Mouse (Mus musculus) CH12.LX (cell line): Measurements from ENCODE around the gene Senp1. TPM values are rescaled to one million over a fixed set of nuclear protein-coding genes. Genes with fewer than 3 reads are reported as not detected.

ENCODE experiments used
- DNase-seq: peaks from one replicate; pipeline ENCODE4 v3.0.0-alpha.2; 2013; ENCODE audit errors: extremely low read depth
- H3K27ac ChIP-seq: 2 replicates; pipeline ENCODE4 v1.5.1; 2012; ENCODE audit warnings: low read depth, mild to moderate bottlenecking, control low read depth, moderate library complexity; ENCODE audit not compliant: insufficient read depth
- H3K27me3 ChIP-seq: replicated peaks from 2 replicates; pipeline ENCODE3; 2012; ENCODE audit warnings: inconsistent platforms
- H3K36me3 ChIP-seq, 2 experiments: replicated peaks in 1 of 2; 2 replicates each; pipeline versions ENCODE3 to v1.6.1; 2012; ENCODE audit warnings: inconsistent platforms in 1 of 2, low read length in 1 of 2, mild to moderate bottlenecking in 1 of 2, mixed read lengths in 1 of 2, moderate library complexity in 1 of 2; ENCODE audit not compliant: control insufficient read depth in 1 of 2, insufficient read depth in 1 of 2
- H3K4me1 ChIP-seq, 2 experiments: 2 replicates each; pipeline ENCODE4 v1.6.1; 2012; ENCODE audit warnings: inconsistent platforms in 1 of 2, moderate library complexity in 1 of 2; ENCODE audit not compliant: insufficient read depth in 2 of 2, control insufficient read depth in 1 of 2
- H3K4me2 ChIP-seq: 2 replicates; pipeline ENCODE4 v1.6.1; 2012; ENCODE audit warnings: low read depth, mild to moderate bottlenecking, control low read depth; ENCODE audit not compliant: poor library complexity, insufficient read depth, severe bottlenecking
- H3K4me3 ChIP-seq, 3 experiments: fragments of 150-350 bp in 1 of 3; sonication (generic) in 1 of 3; replicated peaks in 1 of 3; 2 replicates each; pipeline versions ENCODE3 to v1.5.1; 2011 to 2012; ENCODE audit warnings: low read depth in 2 of 3, low read length in 2 of 3, mild to moderate bottlenecking in 2 of 3, moderate library complexity in 2 of 3, control low read depth in 1 of 3, improper control_type of control experiment in 1 of 3, inconsistent platforms in 1 of 3, mixed read lengths in 1 of 3; ENCODE audit not compliant: poor library complexity in 1 of 3
- H3K79me2 ChIP-seq: replicated peaks from 2 replicates; pipeline ENCODE4 v1.6.1; 2012; ENCODE audit warnings: mild to moderate bottlenecking, moderate library complexity; ENCODE audit not compliant: control insufficient read depth, poor library complexity, insufficient read depth, severe bottlenecking; ENCODE audit errors: extremely low read depth
- H3K9ac ChIP-seq: 2 replicates; pipeline ENCODE4 v1.6.1; 2012; ENCODE audit warnings: low read depth, mild to moderate bottlenecking, control low read depth, moderate library complexity; ENCODE audit not compliant: insufficient read depth
- H3K9me3 ChIP-seq: replicated peaks from 2 replicates; pipeline ENCODE3; 2012; ENCODE audit warnings: low read length, inconsistent platforms, mixed read lengths
- BHLHE40 ChIP-seq: IDR thresholded peaks from 2 replicates; pipeline ENCODE4 v1.6.1; 2011; ENCODE audit warnings: mild to moderate bottlenecking, low read depth, low read length, improper control_type of control experiment
- CHD1 ChIP-seq: IDR thresholded peaks from 2 replicates; pipeline ENCODE4 v1.6.1; 2012; ENCODE audit warnings: low read depth, low read length, improper control_type of control experiment, inconsistent platforms
- E2F4 ChIP-seq: IDR thresholded peaks from 2 replicates; pipeline ENCODE4 v1.6.1; 2011; ENCODE audit warnings: low read depth, low read length, improper control_type of control experiment; ENCODE audit not compliant: insufficient replicate concordance
- ELF1 ChIP-seq: IDR thresholded peaks from 2 replicates; pipeline ENCODE4 v1.6.1; 2014; ENCODE audit warnings: low read depth, mild to moderate bottlenecking, inconsistent platforms, low read length, improper control_type of control experiment
- ETS1 ChIP-seq: conservative IDR thresholded peaks from 2 replicates; pipeline ENCODE4 v1.6.1; 2012; ENCODE audit warnings: low read depth, mild to moderate bottlenecking, inconsistent platforms, low read length, improper control_type of control experiment, moderate library complexity
- GABPA ChIP-seq: IDR thresholded peaks from 2 replicates; pipeline ENCODE4 v1.6.1; 2012; ENCODE audit warnings: low read depth, low read length, improper control_type of control experiment, inconsistent platforms; ENCODE audit not compliant: insufficient replicate concordance
- IRF4 ChIP-seq: IDR thresholded peaks from 2 replicates; pipeline ENCODE4 v1.6.1; 2014; ENCODE audit warnings: low read depth, mild to moderate bottlenecking, inconsistent platforms, low read length, improper control_type of control experiment
- KAT2A ChIP-seq: IDR thresholded peaks from 2 replicates; pipeline ENCODE4 v1.6.1; 2012; ENCODE audit warnings: low read length, improper control_type of control experiment, inconsistent platforms; ENCODE audit not compliant: insufficient replicate concordance
- MAX ChIP-seq: IDR thresholded peaks from 2 replicates; pipeline ENCODE4 v1.6.1; 2011; ENCODE audit warnings: low read length, improper control_type of control experiment
- MAZ ChIP-seq: IDR thresholded peaks from 2 replicates; pipeline ENCODE4 v1.6.1; 2012; ENCODE audit warnings: low read depth, mild to moderate bottlenecking, inconsistent platforms, low read length, improper control_type of control experiment, moderate library complexity
- MEF2A ChIP-seq: IDR thresholded peaks from 2 replicates; pipeline ENCODE4 v1.6.1; 2014; ENCODE audit warnings: low read depth, mild to moderate bottlenecking, inconsistent platforms, low read length, improper control_type of control experiment, borderline replicate concordance
- MXI1 ChIP-seq: IDR thresholded peaks from 2 replicates; pipeline ENCODE4 v1.6.1; 2011; ENCODE audit warnings: mild to moderate bottlenecking, low read depth, low read length, improper control_type of control experiment
- MYC ChIP-seq: IDR thresholded peaks from 2 replicates; pipeline ENCODE4 v1.6.1; 2011; ENCODE audit warnings: low read depth, mild to moderate bottlenecking, improper control_type of control experiment, low read length
- PAX5 ChIP-seq: IDR thresholded peaks from 2 replicates; pipeline ENCODE4 v1.6.1; 2012; ENCODE audit warnings: low read length, inconsistent platforms, mixed read lengths
- POLR2A ChIP-seq: IDR thresholded peaks from 2 replicates; pipeline ENCODE4 v1.6.1; 2011; ENCODE audit warnings: low read depth, mild to moderate bottlenecking, improper control_type of control experiment, low read length
- POLR2AphosphoS2 ChIP-seq: IDR thresholded peaks from 2 replicates; pipeline ENCODE4 v1.6.1; 2011; ENCODE audit warnings: low read depth, low read length, improper control_type of control experiment
- RCOR1 ChIP-seq: conservative IDR thresholded peaks from 2 replicates; pipeline ENCODE4 v1.6.1; 2012; ENCODE audit warnings: low read depth, mild to moderate bottlenecking, inconsistent platforms, low read length, improper control_type of control experiment
- TBP ChIP-seq: conservative IDR thresholded peaks from 2 replicates; pipeline ENCODE4 v1.6.1; 2011; ENCODE audit warnings: low read depth, low read length, improper control_type of control experiment
- USF1 ChIP-seq: IDR thresholded peaks from 2 replicates; pipeline ENCODE4 v1.6.1; 2014; ENCODE audit warnings: low read depth, mild to moderate bottlenecking, inconsistent platforms, low read length, improper control_type of control experiment
- USF2 ChIP-seq: conservative IDR thresholded peaks from 2 replicates; pipeline ENCODE4 v1.6.1; 2011; ENCODE audit warnings: low read depth, low read length, improper control_type of control experiment
- ZKSCAN1 ChIP-seq: IDR thresholded peaks from 2 replicates; pipeline ENCODE4 v1.6.1; 2012; ENCODE audit warnings: low read depth, inconsistent platforms, low read length, improper control_type of control experiment, borderline replicate concordance
- dilution Hi-C: fragments of 300-500 bp; cut with MboI; formaldehyde crosslinking; loops from 2 replicates; pipeline ENCODE4 v1.14.3; 2020; ENCODE audit warnings: low sequenced_read_pairs; ENCODE audit not compliant: extremely low pct_unique_long_range_greater_than_20kb, extremely low pct_ligation_motif_present
- in situ Hi-C: fragments of 300-500 bp; cut with MboI; formaldehyde crosslinking; loops from 3 replicates; pipeline ENCODE4 v1.14.3; 2019; ENCODE audit warnings: low sequenced_read_pairs, low pct_ligation_motif_present, low pct_unique_long_range_greater_than_20kb, mixed read lengths
- polyA plus RNA-seq: library from polyadenylated mRNA; unstranded; fragments of >175 nt; gene quantifications from 2 replicates; pipeline ENCODE4 v1.2.1, GENCODE M21; 2012; ENCODE audit warnings: low read depth; ENCODE audit not compliant: insufficient read length
- total RNA-seq, 2 experiments: library from RNA; depleted of rRNA; stranded (reverse); fragments of 300-350 nt in 1 of 2; fragments of >200 nt in 1 of 2; gene quantifications; 2 replicates each; pipeline ENCODE4 v1.2.3; 2012 to 2014

The Senp1 gene
- total and polyA plus RNA-seq, 3 experiments: 14.9 to 38.5 (median 23.3) TPM

DNA sequence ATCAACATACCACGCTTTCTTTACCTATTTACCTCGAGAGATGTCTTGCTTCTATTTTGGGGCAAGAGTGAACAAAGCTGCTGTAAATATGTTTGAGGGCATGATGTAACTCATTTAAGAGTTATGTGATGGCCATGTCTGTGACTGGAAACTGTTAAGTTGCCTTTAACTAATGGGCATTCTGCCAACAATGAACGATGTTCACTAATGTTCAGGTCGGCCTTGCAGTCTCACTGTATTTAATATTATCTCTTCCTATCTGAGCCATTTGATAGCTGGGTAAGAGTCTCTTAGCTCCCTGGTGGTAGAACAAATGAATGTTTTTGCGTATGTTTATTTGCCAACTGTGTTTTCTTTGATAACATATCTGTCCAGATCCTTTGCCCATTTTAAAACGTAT is 13.0 kb upstream of the Senp1 start:
- no peak for DNase-seq
- Histone ChIP-seq H3K4me1 (peaks cover 0 to 21% of the 10 kb centered on the region in 2 experiments; a peak in 2 of 4 replicates), H3K36me3 (peaks cover 0 to 4% of the 10 kb centered on the region in 2 experiments), H3K9ac (no peak overlapping the region), H3K79me2 (no peaks in the 10 kb centered on the region)
- dilution Hi-C loops: no loop called here
- TF ChIP-seq ZKSCAN1 (no peak), RCOR1 (no peak), ELF1 (no peak), USF2 (no peak), MEF2A (no peak), MYC (no peak), IRF4 (no peak), POLR2A (no peak), ETS1 (no peak), USF1 (no peak), MAZ (no peak)
- TF ChIP-seq, all 38 proteins: peak for 0
- no peaks in the 10 kb centered on the region for H3K9me3 ChIP-seq
- no peak overlapping the region for H3K4me3 ChIP-seq
- H3K27me3 ChIP-seq: peaks cover 7% of the 10 kb centered on the region
- no peak overlapping the region for H3K4me2 ChIP-seq
- in situ Hi-C loops: no loop called here
- no peak overlapping the region for H3K27ac ChIP-seq

DNA sequence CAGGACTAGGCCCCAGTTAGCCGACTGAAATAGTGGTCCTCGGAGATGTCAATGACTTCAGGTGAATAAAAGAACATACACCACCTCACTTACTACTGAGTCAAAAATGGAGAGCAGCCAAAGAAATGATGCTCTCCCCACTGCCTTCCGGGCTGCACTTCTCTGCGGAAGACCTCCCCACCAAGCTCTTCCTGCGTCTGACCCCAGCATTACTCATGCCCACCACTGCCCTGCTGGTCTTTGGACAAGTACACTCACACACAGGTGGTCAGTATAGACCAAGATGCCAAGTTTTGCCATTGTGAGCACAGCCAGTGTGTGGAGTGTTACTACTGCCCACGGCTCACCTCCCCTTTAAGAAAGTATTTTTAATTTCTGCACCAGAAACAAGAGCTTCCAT is 8.9 kb upstream of the Senp1 start:
- Histone ChIP-seq H3K27ac (no peak overlapping the region), H3K27me3 (peaks cover 7% of the 10 kb centered on the region), H3K36me3 (no peaks in the 10 kb centered on the region), H3K79me2 (no peaks in the 10 kb centered on the region), H3K9me3 (no peaks in the 10 kb centered on the region), H3K4me1 (0 out of 4 replicates have a peak, but pooled peaks cover 0 to 3% of the 10 kb centered on the region in 2 experiments), H3K4me2 (no peak overlapping the region), H3K9ac (no peak overlapping the region), H3K4me3 (no peak overlapping the region)
- no peak for DNase-seq
- TF ChIP-seq MAZ (no peak), POLR2AphosphoS2 (no peak), ETS1 (no peak), E2F4 (no peak), MEF2A (no peak), KAT2A (no peak), GABPA (no peak), RCOR1 (no peak), BHLHE40 (no peak), USF1 (no peak), CHD1 (no peak), MAX (no peak), PAX5 (no peak), MXI1 (no peak), TBP (no peak)
- dilution Hi-C loops (no loop called here), in situ Hi-C loops (no loop called here)
